Mouse (Mus musculus) frontal cortex, postnatal 10 days (tissue): Measurements from ENCODE around the gene R3hcc1l.

ENCODE experiments used
- DNase-seq, 2 experiments: peaks; one replicate each; pipeline ENCODE4 v3.0.0; 2022; ENCODE audit warnings: low spot score in 2 of 2, mixed read lengths in 1 of 2

The R3hcc1l gene

GRCm38 (mm10) chr19:42540649-42541048 lies 22.1 kb downstream of the R3hcc1l start:
- no peak for DNase-seq

GRCm38 (mm10) chr19:42558701-42559100 lies 40.1 kb downstream of the R3hcc1l start:
- no peak for DNase-seq

GRCm38 (mm10) chr19:42561991-42562390 lies 43.4 kb downstream of the R3hcc1l start:
- no peak for DNase-seq

DNA sequence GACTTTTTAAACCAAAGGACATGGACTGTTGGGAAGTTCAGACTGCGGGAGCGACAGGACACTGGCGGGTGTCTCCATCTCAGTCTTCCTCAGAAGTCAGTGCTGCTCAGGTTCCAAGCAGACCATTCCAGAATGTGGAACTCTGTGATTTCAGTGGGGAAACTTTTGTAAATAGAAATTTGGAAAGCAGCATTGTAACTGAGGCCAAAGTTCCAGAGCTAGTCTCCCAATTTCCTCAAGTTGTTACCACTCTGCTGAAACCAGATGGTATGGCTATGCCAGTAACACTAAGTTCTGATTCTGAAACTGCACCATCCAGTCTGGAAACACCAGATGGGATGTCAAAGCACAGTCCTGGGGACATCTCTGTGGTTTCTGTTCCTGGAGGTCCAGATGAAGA lies 44.4 kb downstream of the R3hcc1l start:
- DNase-seq, result no peak

- no peak for DNase-seq
Measured at GRCm38 (mm10) chr19:42563726-42564270, 45.2 kb downstream of the R3hcc1l start.

- DNase-seq, result no peak
Measured at GRCm38 (mm10) chr19:42566283-42567019, 47.9 kb downstream of the R3hcc1l start.

- DNase-seq, result no peak
Measured at GRCm38 (mm10) chr19:42567020-42567419, 48.5 kb downstream of the R3hcc1l start.

DNA sequence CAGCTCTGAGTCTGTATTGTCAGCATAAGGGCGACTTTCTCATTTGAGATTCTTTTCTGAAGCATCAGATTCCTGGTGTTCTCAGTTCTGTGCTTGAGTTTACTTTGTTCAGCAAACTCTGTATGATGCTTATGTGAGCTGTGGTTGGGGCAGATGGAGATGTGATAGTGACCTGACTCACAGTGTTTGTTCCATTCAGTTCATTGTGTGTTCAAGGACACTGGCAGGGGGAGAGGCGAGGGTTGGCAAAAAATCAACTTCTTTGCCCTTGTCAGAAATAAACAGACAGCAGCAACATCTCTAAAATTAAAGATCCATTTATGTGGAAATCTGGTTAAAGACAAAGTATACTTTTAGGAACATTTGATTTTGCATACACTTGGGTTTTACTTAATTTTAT lies 50.5 kb downstream of the R3hcc1l start:
- no peak for DNase-seq

GRCm38 (mm10) chr19:42571291-42571690 lies 52.7 kb downstream of the R3hcc1l start:
- DNase-seq, result no peak

GRCm38 (mm10) chr19:42575317-42575716 lies 56.8 kb downstream of the R3hcc1l start:
- DNase-seq, result no peak

DNA sequence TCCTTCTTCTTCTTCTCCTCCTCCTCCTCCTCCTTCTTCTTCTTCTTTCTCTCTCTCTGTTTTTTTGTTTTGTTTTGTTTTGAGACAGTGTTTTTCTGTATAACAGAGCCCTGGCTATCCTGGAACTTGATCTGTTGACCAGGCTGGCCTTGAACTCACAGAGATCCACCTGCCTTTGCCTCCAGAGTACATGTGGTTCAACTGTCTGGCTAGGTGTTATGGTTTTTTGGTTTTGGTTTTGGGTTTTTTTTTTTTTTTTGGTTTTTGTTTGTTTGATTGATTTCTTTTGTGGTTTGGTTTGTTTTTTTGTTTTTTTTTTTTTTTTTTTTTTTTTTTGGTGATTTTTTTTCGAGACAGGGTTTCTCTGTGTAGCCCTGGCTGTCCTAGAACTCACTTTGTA lies 58.3 kb downstream of the R3hcc1l start:
- DNase-seq, result no peak

DNA sequence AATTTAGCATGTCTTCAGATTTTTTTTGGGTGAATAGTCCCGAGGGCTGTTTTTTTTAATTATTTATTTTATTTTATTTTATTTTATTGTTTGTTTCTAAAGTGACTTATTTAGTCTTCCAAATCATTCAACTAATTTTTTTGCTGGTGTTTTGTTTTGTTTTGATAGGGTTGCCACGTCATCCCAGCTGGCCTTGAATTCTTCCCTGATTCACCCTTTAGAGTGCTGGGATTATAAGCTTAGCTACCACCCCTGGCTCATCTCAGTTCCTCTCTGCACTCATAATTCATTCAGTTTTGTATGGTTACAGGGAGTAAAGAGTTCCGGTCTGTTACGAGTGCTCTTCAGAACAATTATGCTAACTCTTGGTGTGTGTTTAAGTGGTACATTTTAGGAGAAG lies 60.1 kb downstream of the R3hcc1l start:
- DNase-seq, result no peak

DNA sequence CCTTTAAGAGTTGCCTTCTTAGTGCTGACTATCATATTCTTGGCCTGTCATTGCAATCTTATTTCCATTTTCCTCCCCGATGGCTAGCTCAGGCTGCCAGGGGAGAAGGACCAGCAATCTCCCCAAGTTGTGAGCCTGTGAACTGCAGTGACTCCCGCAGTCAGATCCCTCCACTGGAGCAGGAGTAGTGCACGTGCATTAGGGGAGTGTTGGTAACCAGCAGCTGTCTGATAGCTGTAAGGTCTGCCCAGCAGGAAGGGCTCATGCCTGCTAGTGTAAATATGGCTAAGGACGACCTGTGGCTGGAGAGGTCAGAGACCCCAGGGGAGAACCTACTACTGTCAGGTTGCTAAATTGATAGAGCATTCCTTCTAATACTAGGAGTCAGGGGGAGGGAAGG lies 62.1 kb downstream of the R3hcc1l start:
- no peak for DNase-seq

DNA sequence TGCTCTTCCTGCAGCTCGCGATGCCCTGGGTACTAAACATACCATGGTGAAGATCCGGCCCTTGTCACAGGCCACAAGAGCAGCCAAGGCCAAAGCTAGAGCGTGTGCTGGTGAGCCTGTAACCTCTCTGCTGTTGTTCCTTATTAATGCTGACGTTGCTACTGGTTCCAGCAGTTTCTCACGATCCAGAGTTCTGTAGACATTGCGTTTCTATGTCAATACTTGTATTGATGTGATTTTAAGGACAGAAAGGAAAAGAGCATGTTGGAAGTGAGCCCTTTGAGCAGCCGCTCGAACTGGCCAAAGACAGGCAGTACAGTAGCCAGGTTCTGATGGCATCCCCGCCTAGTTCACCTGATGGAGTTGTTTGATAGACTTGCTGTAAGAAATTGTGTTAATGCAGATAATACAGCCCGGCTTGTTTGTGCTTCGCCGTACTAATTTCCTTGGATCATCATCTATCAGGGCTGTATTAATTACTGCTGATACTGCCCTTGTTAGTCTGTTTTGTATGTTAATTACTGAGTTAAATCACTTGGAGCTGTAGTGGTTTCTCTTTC lies 64.3 kb downstream of the R3hcc1l start:
- DNase-seq, result no peak

GRCm38 (mm10) chr19:42583677-42584076 lies 65.1 kb downstream of the R3hcc1l start:
- DNase-seq, result no peak

- DNase-seq, result no peak
Measured at GRCm38 (mm10) chr19:42584188-42584587, 65.6 kb downstream of the R3hcc1l start.

GRCm38 (mm10) chr19:42587704-42588103 lies 69.1 kb downstream of the R3hcc1l start:
- DNase-seq, result no peak

- DNase-seq, result no peak
Measured at GRCm38 (mm10) chr19:42589246-42589645, 70.7 kb downstream of the R3hcc1l start.

- DNase-seq, result no peak
Measured at GRCm38 (mm10) chr19:42591534-42591933, 73.0 kb downstream of the R3hcc1l start.

DNA sequence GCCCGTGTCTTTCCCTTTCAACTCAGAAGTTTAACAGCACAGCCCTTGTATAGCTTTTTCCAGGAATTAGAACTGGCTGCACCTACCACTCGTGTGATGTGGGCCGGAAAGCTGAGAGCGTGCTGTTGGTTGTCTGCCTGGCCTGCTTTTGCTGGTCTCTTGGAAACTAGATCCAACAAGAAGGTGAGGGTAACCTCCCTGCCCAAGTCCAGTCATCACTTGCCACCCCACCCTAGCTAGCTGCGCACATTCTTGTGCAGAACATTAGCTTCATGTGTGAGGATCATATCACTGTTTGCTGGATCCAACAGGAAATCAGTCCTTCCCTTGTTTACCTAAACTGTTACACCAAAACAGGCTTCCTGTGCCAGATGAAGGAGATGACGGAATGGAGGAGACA lies 74.9 kb downstream of the R3hcc1l start:
- DNase-seq, result no peak

GRCm38 (mm10) chr19:42595066-42595465 lies 76.5 kb downstream of the R3hcc1l start:
- no peak for DNase-seq

- DNase-seq, result no peak
Measured at GRCm38 (mm10) chr19:42597286-42597685, 78.7 kb downstream of the R3hcc1l start.

- no peak for DNase-seq
Measured at GRCm38 (mm10) chr19:42597896-42598295, 79.3 kb downstream of the R3hcc1l start.
